Mouse (Mus musculus) adrenal gland, adult (tissue): Measurements from ENCODE around the gene Ets1.
A peak's percentile ranks its signal among the peaks of the same experiment; 100 is the strongest.

Source experiments
- DNase-seq, 2 experiments: peaks; one replicate each; pipeline ENCODE4 v3.0.0; 2022 to 2023; ENCODE audit warnings: low spot score in 1 of 2; ENCODE audit not compliant: inconsistent age in 2 of 2

Gene Ets1

GRCm38 (mm10) chr9:32727058-32727457 is 91.0 kb downstream of the Ets1 start:
- DNase-seq, result no peak

GRCm38 (mm10) chr9:32728306-32728705 is 92.3 kb downstream of the Ets1 start:
- DNase-seq, result no peak

- DNase-seq, result no peak
Measured at GRCm38 (mm10) chr9:32728806-32729205, 92.8 kb downstream of the Ets1 start.

GRCm38 (mm10) chr9:32729207-32729606 is 93.2 kb downstream of the Ets1 start:
- DNase-seq, result no peak

- DNase-seq, result no peak
Measured at GRCm38 (mm10) chr9:32730001-32730655, 94.1 kb downstream of the Ets1 start.

GRCm38 (mm10) chr9:32730656-32731590 is 94.9 kb downstream of the Ets1 start:
- peak in 1 of 2 experiments; percentile 83 for DNase-seq

- no peak for DNase-seq
Measured at GRCm38 (mm10) chr9:32731787-32732186, 95.8 kb downstream of the Ets1 start.

GRCm38 (mm10) chr9:32735071-32735470 is 99.0 kb downstream of the Ets1 start:
- no peak for DNase-seq

GRCm38 (mm10) chr9:32736051-32736450 is 100.0 kb downstream of the Ets1 start:
- no peak for DNase-seq

GRCm38 (mm10) chr9:32739988-32740387 is 104.0 kb downstream of the Ets1 start:
- DNase-seq, result no peak

GRCm38 (mm10) chr9:32740751-32741387 is 104.8 kb downstream of the Ets1 start:
- no peak for DNase-seq

GRCm38 (mm10) chr9:32741681-32742080 is 105.7 kb downstream of the Ets1 start:
- DNase-seq, result no peak

GRCm38 (mm10) chr9:32743157-32743556 is 107.1 kb downstream of the Ets1 start:
- no peak for DNase-seq

- no peak for DNase-seq
Measured at GRCm38 (mm10) chr9:32743642-32744161, 107.7 kb downstream of the Ets1 start.

GRCm38 (mm10) chr9:32744288-32744687 is 108.3 kb downstream of the Ets1 start:
- DNase-seq, result no peak

- no peak for DNase-seq
Measured at GRCm38 (mm10) chr9:32745079-32745763, 109.2 kb downstream of the Ets1 start.

- DNase-seq, result no peak
Measured at GRCm38 (mm10) chr9:32745998-32746397, 110.0 kb downstream of the Ets1 start.

- no peak for DNase-seq
Measured at GRCm38 (mm10) chr9:32746615-32747014, 110.6 kb downstream of the Ets1 start.

- no peak for DNase-seq
Measured at GRCm38 (mm10) chr9:32747624-32748023, 111.6 kb downstream of the Ets1 start.

- no peak for DNase-seq
Measured at GRCm38 (mm10) chr9:32748552-32748951, 112.5 kb downstream of the Ets1 start.
